Mouse (Mus musculus) kidney, adult 11 months (tissue): ENCODE data around the gene Ptch2.
A peak's percentile ranks its signal among the peaks of the same experiment; 100 is the strongest.

ENCODE experiments used
- DNase-seq: peaks from one replicate; pipeline ENCODE4 v3.0.0; 2022

Gene Ptch2

GRCm38 (mm10) chr4:117155020-117155791 lies 59.3 kb downstream of the Ptch2 start:
- DNase-seq, result no peak

GRCm38 (mm10) chr4:117155792-117156355 lies 60.0 kb downstream of the Ptch2 start, which contains the start of gene Rps8:
Gene Rps8, minus strand, starts transcription at chr4:117156243.
- peak; percentile 86 for DNase-seq

DNA sequence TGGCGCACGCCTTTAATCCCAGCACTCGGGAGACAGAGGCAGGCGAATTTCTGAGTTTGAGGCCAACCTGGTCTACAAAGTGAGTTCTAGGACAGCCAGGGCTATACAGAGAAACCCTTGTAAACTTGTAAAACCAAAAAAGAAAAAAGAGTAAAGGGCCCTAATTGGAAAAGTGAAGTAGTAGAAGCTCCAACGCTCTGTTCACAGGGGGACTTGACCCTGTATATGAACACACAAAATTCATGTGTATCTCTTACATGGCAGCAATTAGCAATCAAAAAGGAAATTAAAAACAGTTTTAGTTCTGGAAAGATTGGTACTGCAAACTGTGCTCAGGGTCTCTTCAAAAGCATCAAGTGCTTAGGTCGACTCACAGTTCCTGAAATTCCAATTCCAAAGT lies 60.5 kb downstream of the Ptch2 start:
- DNase-seq, result no peak

DNA sequence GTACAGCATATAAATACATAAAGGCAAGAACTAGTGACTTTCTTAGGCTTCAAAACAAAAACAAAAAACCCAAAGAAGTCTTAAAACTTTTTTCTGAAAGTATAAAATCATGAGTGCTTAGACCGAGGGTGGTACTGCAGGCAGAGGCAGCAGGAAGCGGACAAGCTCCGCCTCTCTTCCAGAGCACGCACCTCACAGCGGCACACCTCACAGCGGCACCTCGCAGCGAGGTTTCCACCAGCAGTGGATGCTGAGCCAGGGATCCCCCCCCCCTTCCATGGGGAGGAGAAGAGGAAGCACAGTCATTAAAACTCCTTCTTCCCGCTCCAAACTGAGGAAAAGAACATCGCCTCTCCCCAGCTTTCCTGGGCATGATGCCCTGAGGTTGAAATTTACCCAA lies 63.8 kb downstream of the Ptch2 start:
- no peak for DNase-seq

DNA sequence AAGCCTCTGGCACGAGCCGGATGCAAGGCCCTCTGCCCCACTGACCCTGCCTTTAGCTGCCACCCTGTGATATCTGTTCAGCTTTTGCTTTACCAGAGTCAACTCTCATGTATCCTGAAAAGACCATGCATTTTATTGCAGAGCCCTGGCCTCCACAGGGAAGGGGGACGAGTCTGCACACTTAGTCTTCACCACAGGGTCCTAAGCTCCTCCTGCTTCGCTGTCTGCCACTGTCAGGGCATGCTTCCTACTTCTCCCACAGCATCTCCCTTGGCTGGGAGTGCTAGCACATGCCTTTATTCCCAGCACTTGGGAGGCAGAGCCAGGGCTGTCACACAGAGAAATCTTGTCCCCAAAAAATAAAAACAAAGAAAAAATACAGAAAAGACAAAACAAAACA lies 65.3 kb downstream of the Ptch2 start:
- no peak for DNase-seq
